Mouse (Mus musculus) lung, embryonic 16.5 days (tissue): ENCODE measurements around the gene Fer1l5. TPM values are rescaled to one million over a fixed set of nuclear protein-coding genes. Genes with fewer than 3 reads are reported as not detected.

ENCODE experiments used
- ATAC-seq: fragments of 200-750 bp; cut with Nextera tagmentation; 2 replicates; pipeline ENCODE4 v1.8.0; 2017; ENCODE audit warnings: low read depth, mild to moderate bottlenecking, moderate library complexity
- H3K27ac ChIP-seq: fragments of 300-500 bp; sonication (generic); 2 replicates; pipeline ENCODE4 v1.5.1; 2014; ENCODE audit warnings: mild to moderate bottlenecking, control low read depth, low read length
- H3K27me3 ChIP-seq: fragments of 300-500 bp; sonication (generic); 2 replicates; pipeline ENCODE4 v1.6.1; 2014; ENCODE audit warnings: low read depth, low read length, mixed read lengths; ENCODE audit not compliant: control insufficient read depth, insufficient read depth
- H3K36me3 ChIP-seq: fragments of 300-500 bp; sonication (generic); 2 replicates; pipeline ENCODE4 v1.6.1; 2014; ENCODE audit warnings: low read length; ENCODE audit not compliant: control insufficient read depth, insufficient read depth
- H3K4me1 ChIP-seq: fragments of 300-500 bp; sonication (generic); replicated peaks from 2 replicates; pipeline ENCODE4 v1.6.1; 2014; ENCODE audit warnings: low read length, mixed read lengths; ENCODE audit not compliant: control insufficient read depth, insufficient read depth
- H3K4me2 ChIP-seq: fragments of 300-500 bp; sonication (generic); 2 replicates; pipeline ENCODE4 v1.6.1; 2014; ENCODE audit warnings: low read depth, low read length, control low read depth
- H3K4me3 ChIP-seq: fragments of 300-500 bp; sonication (generic); 2 replicates; pipeline ENCODE4 v1.5.1; 2014; ENCODE audit warnings: mild to moderate bottlenecking, low read length, control low read depth
- H3K9ac ChIP-seq: fragments of 300-500 bp; sonication (generic); 2 replicates; pipeline ENCODE4 v1.6.1; 2014; ENCODE audit warnings: low read length, control low read depth
- H3K9me3 ChIP-seq: fragments of 300-500 bp; sonication (generic); 2 replicates; pipeline ENCODE4 v1.6.1; 2016; ENCODE audit warnings: low read length; ENCODE audit not compliant: control insufficient read depth
- WGBS: fragments of 180-500 bp; shearing (Covaris S2); extraction: QIAGEN DNeasy Blood & Tissue Kit; methylation state at CpG from one replicate; pipeline ENCODE4 v1.1.7; 2014; 5-methylcytosine and 5-hydroxymethylcytosine counted together
- polyA plus RNA-seq: library from polyadenylated mRNA; unstranded; fragments of >200 nt; fragmentation: Nextera tagmentation; extraction: Ambion mirVana; gene quantifications from 2 replicates; pipeline ENCODE4 v1.2.1, GENCODE M21; 2015

Fer1l5 gene
- polyA plus RNA-seq, 1 experiment from 2014 or later: 0.88 TPM

- no peak for ATAC-seq
- no peaks in the 10 kb centered on the region for H3K27me3 ChIP-seq
- peaks cover 64% of the 10 kb centered on the region for H3K36me3 ChIP-seq
- WGBS: 89% methylated on average over 4 of the region's 4 CpGs
- H3K4me2 ChIP-seq: no peak overlapping the region
- H3K4me3 ChIP-seq: no peak overlapping the region
- no peak overlapping the region for H3K27ac ChIP-seq
- no peak overlapping the region for H3K9ac ChIP-seq
- H3K9me3 ChIP-seq: no peaks in the 10 kb centered on the region
- H3K4me1 ChIP-seq: no peaks in the 10 kb centered on the region
These were observed 19.7 kb upstream of the Fer1l5 start for GRCm38 (mm10) chr1:36352351-36352750.

- Histone ChIP-seq H3K9ac (no peak overlapping the region), H3K27ac (no peak overlapping the region), H3K9me3 (no peaks in the 10 kb centered on the region), H3K27me3 (no peaks in the 10 kb centered on the region), H3K36me3 (peaks cover 46% of the 10 kb centered on the region), H3K4me1 (no peaks in the 10 kb centered on the region), H3K4me3 (no peak overlapping the region), H3K4me2 (no peak overlapping the region)
- no peak for ATAC-seq
- WGBS: 78% methylated on average over 5 of the region's 5 CpGs
These were observed 15.0 kb upstream of the Fer1l5 start for GRCm38 (mm10) chr1:36356955-36357695.

DNA sequence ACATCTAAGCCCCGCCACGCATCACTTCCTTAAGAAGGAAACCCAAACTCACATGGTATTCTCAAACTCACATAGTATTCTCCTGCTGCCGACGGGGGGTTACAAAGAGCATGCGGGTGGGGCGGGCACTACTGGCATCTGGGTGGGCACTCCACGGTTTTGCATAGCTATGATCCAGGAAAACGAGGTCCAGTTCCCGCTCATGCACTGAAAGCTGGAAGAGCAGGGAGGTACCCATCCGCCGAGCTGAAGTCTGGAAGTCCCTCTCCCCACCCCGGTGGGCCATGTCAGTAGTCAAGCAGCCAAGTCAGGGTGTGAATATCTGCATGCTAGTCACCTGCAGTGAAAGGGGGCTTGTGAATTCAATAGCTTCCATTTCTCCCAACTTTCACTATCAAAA is 4.4 kb upstream of the Fer1l5 start:
- Histone ChIP-seq H3K4me1 (peaks cover 9% of the 10 kb centered on the region), H3K9ac (peak overlapping the region; percentile 94), H3K9me3 (no peaks in the 10 kb centered on the region), H3K36me3 (peaks cover 12% of the 10 kb centered on the region; the same call in 1 of the 2 replicates), H3K27me3 (no peaks in the 10 kb centered on the region), H3K4me2 (peak overlapping the region; percentile 85), H3K27ac (no peak overlapping the region), H3K4me3 (peak overlapping the region; percentile 89)
- ATAC-seq: no peak
- 43% methylated on average over 12 of the region's 12 CpGs for WGBS

DNA sequence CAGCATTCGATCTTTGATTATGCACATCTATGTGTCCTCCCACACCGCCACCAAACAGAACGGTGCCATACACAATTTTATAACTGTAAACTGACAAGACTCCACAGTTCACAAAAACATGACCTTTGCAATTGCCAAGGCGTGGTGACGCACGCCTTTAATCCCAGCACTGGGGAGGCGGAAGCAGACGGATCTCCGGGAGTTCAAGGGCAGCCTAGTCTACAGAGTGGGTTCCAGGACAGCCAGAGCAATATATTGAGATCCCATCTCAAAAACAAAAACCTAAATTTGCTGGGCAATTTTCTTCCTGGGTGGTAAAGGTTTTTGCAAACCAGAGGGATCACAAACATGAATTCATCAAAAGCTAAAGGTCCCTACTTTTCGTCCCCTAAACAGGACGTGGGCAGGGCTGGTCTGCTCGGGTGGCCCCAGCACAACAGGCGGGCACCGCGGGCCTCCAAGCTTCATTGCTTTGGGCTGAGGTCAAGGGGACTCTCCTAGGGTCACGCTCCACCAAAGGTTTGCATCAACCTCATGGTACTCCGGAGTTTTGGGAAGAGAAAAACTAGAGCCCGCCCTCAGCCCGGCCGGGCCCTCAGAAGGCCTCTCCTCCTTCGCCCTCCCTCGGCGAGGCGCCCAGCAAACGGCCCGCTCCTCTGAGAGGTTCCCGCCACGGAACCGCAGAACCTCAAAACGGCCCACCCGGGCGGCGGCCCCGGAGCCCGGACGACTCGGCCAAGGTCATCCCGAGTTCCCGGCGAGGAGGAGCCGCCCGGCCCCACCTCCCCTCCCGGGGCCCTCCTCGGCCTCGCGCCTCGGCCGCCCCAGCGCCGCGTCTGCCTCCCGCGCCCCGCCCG is 3.8 kb upstream of the Fer1l5 start:
- WGBS: 4% methylated on average over 43 of the region's 55 CpGs
- ATAC-seq: peak; percentile 92
- peak overlapping the region; percentile 72 for H3K27ac ChIP-seq

DNA sequence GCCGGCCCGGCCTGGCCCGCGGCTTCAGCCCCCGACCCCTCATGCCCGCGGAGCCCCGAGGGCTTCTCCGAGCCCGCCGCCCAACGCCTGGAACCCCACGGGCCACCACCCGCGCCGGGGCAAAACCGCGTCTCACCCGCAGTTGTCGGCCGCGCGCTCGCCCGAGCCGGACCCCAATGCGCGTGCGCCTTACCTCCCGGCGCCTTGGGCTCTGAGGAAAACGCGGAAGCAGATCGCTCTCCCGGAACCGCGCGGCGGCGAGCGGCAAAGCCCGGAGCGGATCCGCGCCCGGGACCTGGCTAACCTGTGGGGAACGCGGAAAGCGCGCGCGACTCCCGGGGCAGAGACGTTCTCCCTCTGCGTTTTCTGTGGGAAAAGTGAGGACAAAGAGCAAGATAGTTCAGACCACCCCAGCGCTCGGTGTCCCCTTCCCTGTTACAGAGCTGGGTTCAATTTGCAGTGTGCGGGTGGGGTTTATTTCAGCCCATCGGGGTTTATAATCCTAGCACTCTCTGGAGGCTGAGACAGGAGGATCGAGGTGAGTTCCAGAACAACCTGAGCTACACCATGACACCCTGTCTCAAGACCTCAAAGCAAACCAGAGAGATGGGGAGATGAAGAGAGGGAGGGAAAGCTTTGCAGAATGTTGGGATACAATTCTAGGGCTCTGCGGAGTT is 3.0 kb upstream of the Fer1l5 start, which contains the start of gene Kansl3:
Gene Kansl3, minus strand, starts transcription at position 213 of the 677 bp plus-strand sequence.
- H3K9ac ChIP-seq: peak within 1 kb of the TSS; percentile 94
- peak within 1 kb of the TSS; percentile 89 for H3K4me3 ChIP-seq
- peak within 1 kb of the TSS; percentile 72 for H3K27ac ChIP-seq
- H3K27me3 ChIP-seq: no peaks in the 10 kb centered on the region
- WGBS: 3% methylated on average over 61 of the region's 61 CpGs
- H3K36me3 ChIP-seq: peaks cover 3% of the 10 kb centered on the region; the same call in 1 of the 2 replicates
- peak within 1 kb of the TSS; percentile 85 for H3K4me2 ChIP-seq
- peaks cover 9% of the 10 kb centered on the region for H3K4me1 ChIP-seq
- H3K9me3 ChIP-seq: no peaks in the 10 kb centered on the region
- peak; percentile 92 for ATAC-seq

More for the DNA sequence above, 3.8 kb upstream of the Fer1l5 start:
- H3K27me3 ChIP-seq: no peaks in the 10 kb centered on the region
- peak overlapping the region; percentile 94 for H3K9ac ChIP-seq
- H3K9me3 ChIP-seq: no peaks in the 10 kb centered on the region
- H3K4me1 ChIP-seq: peaks cover 9% of the 10 kb centered on the region
- peak overlapping the region; percentile 85 for H3K4me2 ChIP-seq
- peaks cover 9% of the 10 kb centered on the region; the same call in 1 of the 2 replicates for H3K36me3 ChIP-seq
- peak overlapping the region; percentile 89 for H3K4me3 ChIP-seq

- 73% methylated on average over 6 of the region's 6 CpGs for WGBS
- ATAC-seq: no peak
- no peaks in the 10 kb centered on the region for H3K36me3 ChIP-seq
These were observed 1.2 kb upstream of the Fer1l5 start for GRCm38 (mm10) chr1:36370918-36371317.

DNA sequence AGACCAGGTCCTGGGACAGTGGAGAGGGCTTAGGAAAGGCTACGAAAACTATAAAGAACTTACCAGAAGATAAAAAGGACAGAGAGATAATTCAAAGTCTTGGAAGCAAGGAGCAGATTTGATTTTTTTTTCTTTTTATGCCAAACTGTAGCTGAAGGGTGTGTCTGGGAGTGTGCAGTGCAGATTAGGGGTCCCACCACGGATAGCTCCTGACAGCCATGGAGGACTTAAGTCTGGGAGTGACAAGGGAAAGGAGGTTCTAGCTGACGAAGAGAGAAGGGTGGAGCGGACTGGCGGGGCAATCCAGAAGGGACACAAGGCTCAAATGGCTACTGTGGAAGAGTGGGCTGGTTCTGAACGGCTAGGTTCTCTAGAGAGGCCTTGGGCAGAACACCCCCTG is 6.8 kb downstream of the Fer1l5 start:
- no peak for ATAC-seq
- Histone ChIP-seq H3K9me3 (no peaks in the 10 kb centered on the region), H3K4me3 (no peak overlapping the region), H3K4me1 (no peaks in the 10 kb centered on the region), H3K36me3 (no peaks in the 10 kb centered on the region), H3K9ac (no peak overlapping the region), H3K4me2 (no peak overlapping the region), H3K27me3 (no peaks in the 10 kb centered on the region), H3K27ac (no peak overlapping the region)
- 63% methylated on average over 6 of the region's 6 CpGs for WGBS

More at GRCm38 (mm10) chr1:36370918-36371317, 1.2 kb upstream of the Fer1l5 start:
- H3K27me3 ChIP-seq: no peaks in the 10 kb centered on the region
- no peak overlapping the region for H3K27ac ChIP-seq
- no peaks in the 10 kb centered on the region for H3K9me3 ChIP-seq
- peaks cover 9% of the 10 kb centered on the region for H3K4me1 ChIP-seq
- H3K4me3 ChIP-seq: no peak overlapping the region
- H3K4me2 ChIP-seq: no peak overlapping the region
- no peak overlapping the region for H3K9ac ChIP-seq

DNA sequence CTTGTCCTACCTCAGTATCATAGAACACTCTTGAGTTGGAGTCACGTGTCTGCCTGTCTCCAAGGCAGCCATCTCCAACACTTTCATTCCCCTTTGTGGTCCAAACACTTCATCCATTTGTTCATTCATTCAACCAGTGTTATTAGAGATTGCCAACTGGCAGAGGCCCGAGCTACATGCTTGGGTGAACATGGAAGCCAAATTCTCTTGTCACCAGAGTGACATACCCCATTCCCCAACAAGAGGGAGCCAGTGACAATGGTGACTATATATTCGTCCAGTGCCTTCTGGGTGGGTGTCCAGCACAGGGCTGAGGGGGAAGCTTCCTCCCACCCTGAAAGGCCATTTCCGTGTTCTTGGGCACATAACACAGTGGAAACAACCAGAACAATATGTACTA is 7.5 kb downstream of the Fer1l5 start:
- 63% methylated on average over 4 of the region's 4 CpGs for WGBS
- ATAC-seq: no peak
- H3K27ac ChIP-seq: no peak overlapping the region
- no peak overlapping the region for H3K4me2 ChIP-seq
- no peaks in the 10 kb centered on the region for H3K36me3 ChIP-seq
- no peaks in the 10 kb centered on the region for H3K9me3 ChIP-seq
- no peaks in the 10 kb centered on the region for H3K4me1 ChIP-seq
- no peaks in the 10 kb centered on the region for H3K27me3 ChIP-seq
- H3K9ac ChIP-seq: no peak overlapping the region
- no peak overlapping the region for H3K4me3 ChIP-seq

DNA sequence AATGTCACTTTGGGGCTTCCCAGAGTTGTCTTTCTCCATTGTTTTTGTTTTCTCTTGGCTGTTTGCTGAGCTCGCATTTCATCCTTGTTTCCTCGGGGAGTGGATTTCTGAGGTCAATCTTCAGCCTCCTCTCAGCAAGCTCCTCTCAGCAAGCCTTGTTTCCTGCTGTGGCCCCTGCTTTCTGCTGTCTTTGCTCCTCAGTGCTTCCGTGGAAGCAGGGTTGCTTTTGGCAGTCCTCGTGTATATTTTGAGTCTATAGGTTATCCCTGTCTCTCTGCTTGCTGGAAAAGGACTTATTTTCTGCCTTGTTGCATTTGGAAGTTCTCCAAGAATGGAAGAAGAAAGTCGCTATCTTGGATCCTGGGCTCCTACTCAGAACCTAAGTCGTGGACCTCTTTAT is 24.9 kb downstream of the Fer1l5 start:
- H3K36me3 ChIP-seq: no peaks in the 10 kb centered on the region

More for the DNA sequence above, 24.9 kb downstream of the Fer1l5 start:
- Histone ChIP-seq H3K4me1 (no peaks in the 10 kb centered on the region), H3K27me3 (no peaks in the 10 kb centered on the region), H3K4me3 (no peak overlapping the region), H3K9me3 (no peaks in the 10 kb centered on the region), H3K4me2 (no peak overlapping the region), H3K9ac (no peak overlapping the region), H3K27ac (no peak overlapping the region)
- WGBS: 12% methylated on average over 6 of the region's 6 CpGs
- no peak for ATAC-seq
